Mouse (Mus musculus) hindbrain, embryonic 16.5 days (tissue): ENCODE data around the gene Capn7. TPM values are rescaled to one million over a fixed set of nuclear protein-coding genes. Genes with fewer than 3 reads are reported as not detected.

Experiments used
- ATAC-seq: fragments of 200-750 bp; cut with Nextera tagmentation; 2 replicates; pipeline ENCODE4 v1.8.0; 2017; ENCODE audit warnings: moderate TSS enrichment, moderate library complexity
- H3K27ac ChIP-seq: fragments of 300-500 bp; sonication (generic); 2 replicates; pipeline ENCODE4 v1.5.1; 2014; ENCODE audit warnings: low read depth, mild to moderate bottlenecking, control low read depth, low read length, moderate library complexity
- H3K27me3 ChIP-seq: fragments of 300-500 bp; sonication (generic); replicated peaks from 2 replicates; pipeline ENCODE4 v1.6.1; 2014; ENCODE audit warnings: low read length; ENCODE audit not compliant: control insufficient read depth, insufficient read depth
- H3K36me3 ChIP-seq: fragments of 300-500 bp; sonication (generic); 2 replicates; pipeline ENCODE4 v1.6.1; 2014; ENCODE audit warnings: mild to moderate bottlenecking, low read length, moderate library complexity, mixed read lengths; ENCODE audit not compliant: control insufficient read depth, insufficient read depth
- H3K4me1 ChIP-seq: fragments of 300-500 bp; sonication (generic); 2 replicates; pipeline ENCODE4 v1.6.1; 2014; ENCODE audit warnings: low read depth, low read length; ENCODE audit not compliant: control insufficient read depth, insufficient read depth
- H3K4me2 ChIP-seq: fragments of 300-500 bp; sonication (generic); 2 replicates; pipeline ENCODE4 v1.6.1; 2014; ENCODE audit warnings: mild to moderate bottlenecking, low read length, control low read depth, moderate library complexity
- H3K4me3 ChIP-seq: fragments of 300-500 bp; sonication (generic); 2 replicates; pipeline ENCODE4 v1.5.1; 2014; ENCODE audit warnings: mild to moderate bottlenecking, low read length, control low read depth, moderate library complexity
- H3K9ac ChIP-seq: fragments of 300-500 bp; sonication (generic); 2 replicates; pipeline ENCODE4 v1.6.1; 2014; ENCODE audit warnings: low read depth, mild to moderate bottlenecking, control low read depth, low read length, moderate library complexity
- H3K9me3 ChIP-seq: fragments of 300-500 bp; sonication (generic); 2 replicates; pipeline ENCODE4 v1.6.1; 2014; ENCODE audit warnings: mild to moderate bottlenecking, low read length, moderate library complexity; ENCODE audit not compliant: control insufficient read depth
- WGBS: fragments of 180-500 bp; shearing (Covaris S2); extraction: QIAGEN DNeasy Blood & Tissue Kit; methylation state at CpG from one replicate; pipeline ENCODE4 v1.1.7; 2014; 5-methylcytosine and 5-hydroxymethylcytosine counted together
- polyA plus RNA-seq: library from polyadenylated mRNA; unstranded; fragments of >200 nt; fragmentation: Nextera tagmentation; extraction: Ambion mirVana; gene quantifications from 2 replicates; pipeline ENCODE4 v1.2.1, GENCODE M21; 2015

Capn7 gene
- polyA plus RNA-seq, 1 experiment from 2014 or later: 76.5 TPM

DNA sequence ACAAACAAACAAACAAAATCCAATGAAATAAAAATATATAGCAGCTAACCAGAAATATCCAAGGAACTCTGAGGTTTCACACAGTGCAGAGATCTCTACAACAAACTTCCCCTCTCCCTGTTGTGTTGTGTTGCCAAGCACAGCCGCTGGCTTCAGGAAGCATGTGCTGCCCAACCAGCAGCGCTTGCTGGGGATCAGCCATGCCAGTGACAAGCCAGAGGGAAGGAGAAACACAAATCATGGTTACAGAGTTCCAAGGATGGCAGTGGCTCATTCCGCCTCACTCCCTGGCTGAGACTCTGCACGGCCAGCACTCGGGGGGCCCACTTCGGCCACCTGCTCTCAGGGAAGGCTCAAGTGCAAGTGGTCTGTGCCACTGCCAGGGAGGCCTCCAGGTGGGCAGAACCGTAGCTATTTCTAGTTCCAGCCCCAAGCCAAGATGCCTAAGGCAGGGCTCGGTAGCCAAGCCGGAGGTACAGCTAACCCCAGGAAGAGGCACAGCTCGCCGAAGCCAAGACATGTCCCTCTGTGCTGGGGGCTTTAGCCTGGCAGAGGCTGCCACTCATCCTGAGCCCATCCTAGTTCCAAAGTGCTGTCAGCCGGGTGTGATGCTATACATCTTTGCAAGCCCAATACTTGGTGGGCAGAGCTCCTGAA lies 69.8 kb downstream of the Capn7 start:
- 66% methylated on average over 11 of the region's 12 CpGs for WGBS
- no peaks in the 10 kb centered on the region for H3K9me3 ChIP-seq
- H3K36me3 ChIP-seq: peaks cover 3% of the 10 kb centered on the region; the same call in 1 of the 2 replicates
- ATAC-seq: peak; percentile 60
- H3K4me2 ChIP-seq: no peak overlapping the region
- H3K4me3 ChIP-seq: no peak overlapping the region
- no peak overlapping the region for H3K27ac ChIP-seq
- no peaks in the 10 kb centered on the region for H3K27me3 ChIP-seq
- H3K9ac ChIP-seq: no peak overlapping the region
- peaks cover 7% of the 10 kb centered on the region for H3K4me1 ChIP-seq

DNA sequence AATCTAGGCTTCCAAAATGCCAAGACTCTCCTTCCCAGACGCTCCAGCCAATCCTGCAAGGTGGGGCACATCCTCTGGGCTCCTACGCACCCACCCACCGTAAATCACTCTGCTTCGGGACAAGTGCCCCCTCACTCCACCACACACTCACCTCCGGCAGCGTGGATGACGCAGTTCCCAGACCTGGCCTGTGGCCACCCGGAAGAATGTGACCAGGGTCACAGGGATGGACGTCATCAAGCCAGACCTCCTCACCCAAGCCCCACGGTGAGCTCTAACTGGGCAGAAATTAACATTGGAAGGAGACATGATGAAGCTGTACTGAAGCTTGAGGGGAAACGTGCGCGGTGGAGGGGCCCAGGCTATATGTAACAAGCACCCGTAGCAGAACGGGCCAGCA lies 70.8 kb downstream of the Capn7 start:
- Histone ChIP-seq H3K4me1 (peaks cover 7% of the 10 kb centered on the region), H3K4me2 (no peak overlapping the region), H3K9ac (no peak overlapping the region), H3K27ac (no peak overlapping the region), H3K27me3 (no peaks in the 10 kb centered on the region), H3K4me3 (no peak overlapping the region), H3K36me3 (peaks cover 4% of the 10 kb centered on the region; the same call in 1 of the 2 replicates), H3K9me3 (no peaks in the 10 kb centered on the region)
- WGBS: 85% methylated on average over 15 of the region's 15 CpGs
- no peak for ATAC-seq

GRCm38 (mm10) chr14:31407911-31408604 lies 71.6 kb downstream of the Capn7 start:
- Histone ChIP-seq H3K27ac (no peak overlapping the region), H3K4me1 (peaks cover 7% of the 10 kb centered on the region)

GRCm38 (mm10) chr14:31408666-31409065 lies 72.2 kb downstream of the Capn7 start:
- H3K27ac ChIP-seq: no peak overlapping the region
- no peak overlapping the region for H3K4me2 ChIP-seq
- no peaks in the 10 kb centered on the region for H3K9me3 ChIP-seq
- H3K27me3 ChIP-seq: no peaks in the 10 kb centered on the region
- no peak overlapping the region for H3K4me3 ChIP-seq
- no peak overlapping the region for H3K9ac ChIP-seq
- peaks cover 4% of the 10 kb centered on the region; the same call in 1 of the 2 replicates for H3K36me3 ChIP-seq
- H3K4me1 ChIP-seq: peaks cover 8% of the 10 kb centered on the region
- ATAC-seq: no peak
- 64% methylated on average over 8 of the region's 8 CpGs for WGBS

More at GRCm38 (mm10) chr14:31407911-31408604, 71.6 kb downstream of the Capn7 start:
- Histone ChIP-seq H3K27me3 (no peaks in the 10 kb centered on the region), H3K36me3 (peaks cover 4% of the 10 kb centered on the region; the same call in 1 of the 2 replicates), H3K4me3 (no peak overlapping the region), H3K9me3 (no peaks in the 10 kb centered on the region), H3K9ac (no peak overlapping the region), H3K4me2 (no peak overlapping the region)
- 85% methylated on average over 6 of the region's 6 CpGs for WGBS
- no peak for ATAC-seq

- Histone ChIP-seq H3K9ac (no peak overlapping the region), H3K4me1 (peaks cover 17% of the 10 kb centered on the region), H3K9me3 (no peaks in the 10 kb centered on the region), H3K4me3 (no peak overlapping the region), H3K4me2 (no peak overlapping the region), H3K27ac (no peak overlapping the region), H3K36me3 (peaks cover 4% of the 10 kb centered on the region; the same call in 1 of the 2 replicates), H3K27me3 (no peaks in the 10 kb centered on the region)
- 83% methylated on average over 9 of the region's 9 CpGs for WGBS
- no peak for ATAC-seq
These were observed 73.8 kb downstream of the Capn7 start for GRCm38 (mm10) chr14:31410123-31410724.

DNA sequence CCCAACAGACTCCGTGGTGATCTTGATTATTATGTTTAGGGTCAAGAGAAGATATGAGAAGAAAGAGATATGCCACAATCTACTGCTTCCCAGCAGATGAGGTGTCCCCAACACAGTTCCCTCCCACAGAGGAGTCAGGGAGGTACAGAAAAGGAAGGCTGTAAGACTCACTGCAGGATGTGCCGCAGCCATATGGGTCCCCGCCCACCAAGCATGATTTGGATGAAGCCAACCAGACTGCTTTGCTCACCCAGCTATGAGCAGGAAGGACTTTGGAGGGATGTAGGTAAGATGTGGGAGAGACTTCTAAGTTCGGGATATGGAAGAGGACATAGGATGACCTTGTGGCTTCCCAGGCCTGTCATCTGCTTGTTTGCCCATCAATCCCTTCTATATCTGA lies 74.3 kb downstream of the Capn7 start:
- no peak overlapping the region for H3K9ac ChIP-seq
- no peak overlapping the region for H3K4me3 ChIP-seq
- peaks cover 4% of the 10 kb centered on the region; the same call in 1 of the 2 replicates for H3K36me3 ChIP-seq
- H3K27me3 ChIP-seq: no peaks in the 10 kb centered on the region
- peaks cover 17% of the 10 kb centered on the region for H3K4me1 ChIP-seq
- 86% methylated on average over 4 of the region's 4 CpGs for WGBS
- H3K27ac ChIP-seq: no peak overlapping the region
- H3K9me3 ChIP-seq: no peaks in the 10 kb centered on the region
- no peak overlapping the region for H3K4me2 ChIP-seq
- no peak for ATAC-seq

- H3K36me3 ChIP-seq: peaks cover 4% of the 10 kb centered on the region; the same call in 1 of the 2 replicates
- no peak overlapping the region for H3K9ac ChIP-seq
- no peaks in the 10 kb centered on the region for H3K27me3 ChIP-seq
- H3K9me3 ChIP-seq: no peaks in the 10 kb centered on the region
- H3K4me1 ChIP-seq: peaks cover 17% of the 10 kb centered on the region
- H3K4me2 ChIP-seq: no peak overlapping the region
- no peak overlapping the region for H3K4me3 ChIP-seq
- 72% methylated on average over 10 of the region's 10 CpGs for WGBS
- no peak overlapping the region for H3K27ac ChIP-seq
- no peak for ATAC-seq
These were observed 76.2 kb downstream of the Capn7 start for GRCm38 (mm10) chr14:31412651-31413056.

DNA sequence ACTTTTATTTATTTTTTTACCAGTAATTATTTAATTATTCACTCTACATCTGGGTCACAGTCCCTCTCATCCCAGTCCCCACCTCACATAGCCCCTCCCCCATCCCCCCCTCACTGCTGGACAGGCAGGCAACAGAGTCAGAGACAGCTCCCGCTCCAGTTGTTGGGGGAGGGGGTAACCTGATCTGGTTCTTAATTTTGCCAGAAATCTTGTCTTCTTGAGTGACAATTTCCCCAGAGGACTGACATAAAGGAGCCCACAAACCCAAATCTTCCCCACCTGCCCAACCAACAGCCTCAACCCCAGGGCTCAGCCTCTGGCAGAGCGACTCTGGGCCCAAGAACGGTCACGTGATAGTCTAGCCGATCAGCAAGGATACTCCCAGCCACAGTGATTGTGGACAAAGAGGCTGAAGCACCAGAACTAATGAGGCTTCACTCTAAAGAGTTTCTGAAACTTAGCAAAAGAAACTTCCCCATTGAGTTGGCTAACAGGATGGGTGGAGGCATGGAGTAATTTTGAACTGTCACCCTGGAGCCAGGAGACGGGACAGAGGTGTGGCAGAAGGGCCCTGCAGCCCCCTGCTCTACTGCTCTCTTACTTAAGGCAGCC lies 77.1 kb downstream of the Capn7 start:
- Histone ChIP-seq H3K27me3 (no peaks in the 10 kb centered on the region), H3K4me1 (peaks cover 12% of the 10 kb centered on the region), H3K4me2 (no peak overlapping the region), H3K4me3 (no peak overlapping the region), H3K27ac (no peak overlapping the region), H3K9ac (no peak overlapping the region), H3K36me3 (peaks cover 4% of the 10 kb centered on the region; the same call in 1 of the 2 replicates), H3K9me3 (no peaks in the 10 kb centered on the region)
- 30% methylated on average over 6 of the region's 6 CpGs for WGBS
- no peak for ATAC-seq
